Mouse (Mus musculus): ENCODE results near the gene 4930412O13Rik. TPM values are rescaled to one million over a fixed set of nuclear protein-coding genes. Genes with fewer than 3 reads are reported as not detected.

The 4930412O13Rik gene
- polyA plus RNA-seq, 1 experiment: not detected

DNA sequence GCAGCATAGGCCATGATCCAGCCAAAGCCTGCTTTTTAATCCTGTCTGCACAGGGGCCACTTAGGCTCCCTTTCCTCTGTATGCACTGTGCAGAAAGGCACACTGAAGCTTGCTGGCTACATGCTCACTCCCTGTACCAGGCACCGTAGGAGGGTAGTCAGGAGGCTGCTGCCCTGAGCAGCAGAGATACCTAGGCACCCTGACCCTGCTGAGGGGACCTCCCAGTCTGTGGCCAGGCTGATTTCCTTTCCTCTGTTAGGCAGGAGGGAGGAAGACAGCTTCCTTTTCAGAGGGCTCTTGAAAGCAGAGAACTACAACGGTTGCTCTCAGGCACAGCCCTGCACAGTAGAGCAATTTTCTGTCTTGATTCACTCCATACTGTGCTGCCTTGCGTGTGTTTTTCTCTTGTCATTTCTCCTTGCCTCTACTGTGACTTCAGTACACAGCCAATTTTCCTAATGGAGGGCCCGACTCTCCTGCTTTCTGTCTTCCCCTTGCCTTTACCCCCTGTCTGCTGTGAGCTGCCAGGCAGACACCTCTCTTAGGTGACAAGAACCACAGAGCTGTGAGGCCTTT is 9.8 kb upstream of the 4930412O13Rik start:
- Histone ChIP-seq H3K27me3 (ENCODE audit: control insufficient read depth, insufficient read depth, low read length) (no peaks in the 10 kb centered on the region; the same call in 1 of the 2 replicates), H3K27ac (ENCODE audit: insufficient read depth, low read length) (no peak overlapping the region), H3K4me1 (ENCODE audit: control insufficient read depth, insufficient read depth, low read length) (no peaks in the 10 kb centered on the region), H3K4me3 (replicated peaks; ENCODE audit: insufficient read depth, low read depth, low read length) (no peak overlapping the region)
- no peak for DNase-seq
- TF ChIP-seq CTCF (IDR thresholded peaks at IDR 0.05; ENCODE audit: borderline replicate concordance, insufficient read depth, low read depth, low read length): no peak
- WGBS: 67% methylated on average over 4 of the region's 4 CpGs

DNA sequence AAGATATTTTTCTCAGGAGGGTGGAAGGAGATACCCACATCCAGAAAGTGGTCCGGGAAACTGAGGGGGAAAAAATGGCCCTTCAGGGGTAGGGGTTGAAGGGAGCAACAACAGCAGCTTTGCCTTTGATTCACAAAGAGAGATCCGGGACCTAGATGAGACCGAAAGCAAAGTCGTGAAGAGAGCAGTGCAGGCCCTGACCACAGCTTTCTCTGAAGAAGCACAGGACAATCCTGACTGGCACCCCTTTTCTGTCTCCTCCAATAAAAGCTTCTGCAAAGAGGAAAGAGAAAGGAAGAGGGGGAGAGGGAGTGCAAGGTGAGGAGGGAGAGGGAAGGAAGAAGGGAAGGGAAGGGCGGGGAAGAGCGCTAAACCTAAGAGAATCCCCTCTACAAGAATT is 9.3 kb upstream of the 4930412O13Rik start:
- no peaks in the 10 kb centered on the region; the same call in 1 of the 2 replicates for H3K27me3 ChIP-seq (ENCODE audit: control insufficient read depth, insufficient read depth, low read length)

DNA sequence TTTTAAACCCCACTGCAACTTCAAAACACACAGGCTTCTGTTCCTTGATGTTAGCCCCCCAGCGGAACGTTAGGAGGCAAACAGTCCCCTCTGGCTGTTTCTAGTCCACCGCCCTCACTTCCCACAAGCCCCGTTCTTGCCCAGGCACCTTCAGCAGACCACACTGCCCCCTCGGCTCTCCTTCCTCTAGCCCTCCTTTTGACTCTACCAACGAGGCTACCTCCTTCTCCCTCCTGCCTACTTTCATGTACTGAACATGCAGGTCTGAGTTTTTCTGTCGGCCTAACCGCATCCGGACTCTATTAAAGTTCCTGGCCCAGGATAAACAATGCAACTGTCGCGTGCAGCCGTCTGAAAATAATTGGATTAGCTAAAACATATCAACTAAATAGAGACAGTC is 8.4 kb upstream of the 4930412O13Rik start:
- 20% methylated on average over 12 of the region's 12 CpGs for WGBS
- H3K27me3 ChIP-seq (ENCODE audit: control insufficient read depth, insufficient read depth, low read length): no peaks in the 10 kb centered on the region; the same call in 1 of the 2 replicates
- DNase-seq: no peak
- H3K4me3 ChIP-seq (replicated peaks; ENCODE audit: insufficient read depth, low read depth, low read length): no peak overlapping the region
- no peak for TF ChIP-seq POLR2A (IDR thresholded peaks at IDR 0.05; ENCODE audit: borderline replicate concordance, insufficient read depth, low read length)
- TF ChIP-seq CTCF (IDR thresholded peaks at IDR 0.05; ENCODE audit: borderline replicate concordance, insufficient read depth, low read depth, low read length): no peak
- no peak overlapping the region for H3K27ac ChIP-seq (ENCODE audit: insufficient read depth, low read length)
- no peaks in the 10 kb centered on the region for H3K4me1 ChIP-seq (ENCODE audit: control insufficient read depth, insufficient read depth, low read length)

More for the DNA sequence above, 9.3 kb upstream of the 4930412O13Rik start:
- H3K4me1 ChIP-seq (ENCODE audit: control insufficient read depth, insufficient read depth, low read length): no peaks in the 10 kb centered on the region
- H3K27ac ChIP-seq (ENCODE audit: insufficient read depth, low read length): no peak overlapping the region
- WGBS: 83% methylated on average over 6 of the region's 6 CpGs
- H3K4me3 ChIP-seq (replicated peaks; ENCODE audit: insufficient read depth, low read depth, low read length): no peak overlapping the region
- DNase-seq: no peak
- TF ChIP-seq CTCF (IDR thresholded peaks at IDR 0.05; ENCODE audit: borderline replicate concordance, insufficient read depth, low read depth, low read length) (no peak), POLR2A (IDR thresholded peaks at IDR 0.05; ENCODE audit: borderline replicate concordance, insufficient read depth, low read length) (no peak)

DNA sequence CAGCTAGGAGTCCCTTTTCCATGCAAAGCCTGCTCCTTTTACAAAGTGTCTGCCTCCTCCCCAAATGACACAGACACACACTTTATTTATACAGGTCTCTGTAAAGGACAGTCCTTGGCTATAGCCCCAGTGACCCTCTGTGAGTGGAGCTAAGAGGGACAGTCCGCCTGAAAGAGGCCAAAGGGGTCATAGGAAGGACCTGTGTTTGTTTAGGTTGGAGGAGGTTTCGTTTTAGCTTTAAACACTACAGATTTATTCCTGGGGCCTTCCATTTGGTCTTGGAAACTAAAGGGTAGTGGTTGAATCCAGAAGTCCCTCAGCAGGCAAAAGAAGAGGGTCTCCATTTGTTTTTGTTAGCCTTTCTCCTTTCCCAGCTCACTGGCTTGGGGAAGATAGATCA is 7.3 kb upstream of the 4930412O13Rik start:
- no peak overlapping the region for H3K4me3 ChIP-seq (replicated peaks; ENCODE audit: insufficient read depth, low read depth, low read length)
- no peaks in the 10 kb centered on the region for H3K4me1 ChIP-seq (ENCODE audit: control insufficient read depth, insufficient read depth, low read length)
- H3K27me3 ChIP-seq (ENCODE audit: control insufficient read depth, insufficient read depth, low read length): peaks cover 1% of the 10 kb centered on the region; the same call in 1 of the 2 replicates
- no peak overlapping the region for H3K27ac ChIP-seq (ENCODE audit: insufficient read depth, low read length)
- TF ChIP-seq CTCF (IDR thresholded peaks at IDR 0.05; ENCODE audit: borderline replicate concordance, insufficient read depth, low read depth, low read length): no peak
- TF ChIP-seq POLR2A (IDR thresholded peaks at IDR 0.05; ENCODE audit: borderline replicate concordance, insufficient read depth, low read length): no peak
- DNase-seq: no peak
- 88% methylated on average over 2 of the region's 2 CpGs for WGBS

DNA sequence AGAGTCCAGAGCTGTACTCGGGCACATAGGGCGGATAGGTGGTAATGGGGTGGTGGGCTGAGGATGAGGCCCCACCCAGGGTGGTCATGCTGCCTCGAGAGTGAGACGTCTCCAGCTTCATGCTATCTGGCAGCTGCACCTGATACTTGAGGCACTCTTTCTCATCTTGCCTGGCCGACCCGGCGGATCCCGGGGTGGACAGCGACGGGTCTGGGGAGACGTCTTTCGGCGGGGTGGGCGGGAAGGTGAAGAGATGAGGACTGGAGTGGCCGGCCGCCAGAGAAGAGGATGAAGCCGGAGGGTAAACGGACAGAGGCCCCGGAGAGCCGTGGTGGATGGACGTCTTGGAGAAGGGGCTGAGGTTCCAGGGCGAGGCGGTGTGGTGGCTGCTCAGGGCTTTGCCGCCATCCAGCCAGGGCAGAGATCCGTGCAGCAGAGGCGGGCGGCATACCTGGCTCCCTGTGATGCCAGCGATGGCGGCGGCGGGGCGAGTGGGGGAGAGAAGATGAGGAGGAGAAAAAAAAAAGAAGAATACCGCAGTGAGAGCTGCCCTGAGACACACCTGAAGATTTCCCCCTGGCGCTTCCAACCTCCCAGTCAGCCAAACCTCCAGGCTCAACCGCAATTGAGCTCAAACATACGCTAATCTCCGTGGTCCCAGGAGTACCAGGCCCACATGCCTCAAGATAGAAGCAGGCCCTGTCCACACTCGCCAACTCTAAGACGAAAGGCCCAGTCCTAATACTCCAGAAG is 6.4 kb upstream of the 4930412O13Rik start:
- Histone ChIP-seq H3K27ac (ENCODE audit: insufficient read depth, low read length) (no peak overlapping the region), H3K4me3 (replicated peaks; ENCODE audit: insufficient read depth, low read depth, low read length) (no peak overlapping the region)

DNA sequence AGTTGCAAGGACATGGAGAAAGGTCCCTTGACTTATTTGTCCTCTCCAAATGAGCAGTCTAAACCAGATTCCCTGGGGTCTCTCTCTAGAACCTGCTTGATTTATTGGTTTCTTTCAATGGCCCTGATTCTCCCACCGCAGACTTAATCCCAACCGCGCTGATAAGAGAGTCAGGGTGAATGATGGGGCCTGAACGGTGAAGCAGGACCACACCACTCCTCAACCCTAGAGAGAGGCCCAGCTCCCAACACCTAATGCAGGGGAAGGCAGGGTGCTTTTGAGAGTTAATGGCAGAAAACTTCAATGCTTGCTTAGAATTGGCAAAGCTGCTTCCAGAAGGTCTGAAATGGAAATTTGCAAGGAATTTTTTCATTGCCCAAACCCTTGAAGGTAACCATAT is 5.8 kb upstream of the 4930412O13Rik start:
- WGBS: 57% methylated on average over 4 of the region's 4 CpGs
- no peak for TF ChIP-seq CTCF (IDR thresholded peaks at IDR 0.05; ENCODE audit: borderline replicate concordance, insufficient read depth, low read depth, low read length)
- no peak for TF ChIP-seq POLR2A (IDR thresholded peaks at IDR 0.05; ENCODE audit: borderline replicate concordance, insufficient read depth, low read length)
- no peak overlapping the region for H3K27ac ChIP-seq (ENCODE audit: insufficient read depth, low read length)
- no peak overlapping the region for H3K4me3 ChIP-seq (replicated peaks; ENCODE audit: insufficient read depth, low read depth, low read length)
- peaks cover 7% of the 10 kb centered on the region; the same call in 1 of the 2 replicates for H3K27me3 ChIP-seq (ENCODE audit: control insufficient read depth, insufficient read depth, low read length)
- H3K4me1 ChIP-seq (ENCODE audit: control insufficient read depth, insufficient read depth, low read length): no peaks in the 10 kb centered on the region; the same call in 1 of the 2 replicates
- no peak for DNase-seq

More for the DNA sequence above, 6.4 kb upstream of the 4930412O13Rik start:
- WGBS: 22% methylated on average over 38 of the region's 39 CpGs
- TF ChIP-seq POLR2A (IDR thresholded peaks at IDR 0.05; ENCODE audit: borderline replicate concordance, insufficient read depth, low read length): no peak
- TF ChIP-seq CTCF (IDR thresholded peaks at IDR 0.05; ENCODE audit: borderline replicate concordance, insufficient read depth, low read depth, low read length): no peak
- Histone ChIP-seq H3K27me3 (ENCODE audit: control insufficient read depth, insufficient read depth, low read length) (peaks cover 7% of the 10 kb centered on the region; the same call in 1 of the 2 replicates), H3K4me1 (ENCODE audit: control insufficient read depth, insufficient read depth, low read length) (no peaks in the 10 kb centered on the region; the same call in 1 of the 2 replicates)
- no peak for DNase-seq

DNA sequence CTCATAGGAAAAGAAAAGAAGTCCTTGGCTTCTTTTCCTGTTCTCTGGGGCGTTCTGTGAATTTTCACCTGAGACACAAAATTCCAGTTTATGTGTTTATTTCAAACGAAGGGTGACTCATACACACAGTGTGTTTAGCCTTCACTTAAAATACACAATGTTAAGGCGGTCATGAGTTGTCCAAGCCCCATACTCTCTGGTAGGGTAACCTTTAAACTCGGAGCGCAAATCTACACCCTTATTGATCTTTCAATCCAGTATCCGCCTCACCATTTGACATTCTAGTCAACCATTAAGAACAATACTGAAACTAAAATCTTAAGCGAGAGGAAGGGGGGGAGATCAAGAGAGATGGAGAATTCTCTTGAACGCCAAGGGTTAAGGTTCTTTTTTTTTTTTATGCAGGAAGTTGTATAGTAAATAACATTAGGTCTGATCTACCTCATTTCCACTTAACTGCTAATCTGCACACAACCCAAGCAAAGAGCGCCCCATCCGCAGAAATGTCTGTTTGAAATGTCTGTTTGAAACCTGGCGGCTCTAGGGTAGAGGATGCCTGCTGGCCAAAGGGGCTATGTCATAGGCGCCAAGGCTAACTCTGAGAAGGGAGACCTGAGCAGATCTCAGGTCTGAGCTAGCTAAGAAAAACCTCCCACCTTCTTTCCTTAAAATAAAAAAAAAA is 5.2 kb upstream of the 4930412O13Rik start:
- Histone ChIP-seq H3K27ac (ENCODE audit: insufficient read depth, low read length) (no peak overlapping the region), H3K4me3 (replicated peaks; ENCODE audit: insufficient read depth, low read depth, low read length) (no peak overlapping the region), H3K4me1 (ENCODE audit: control insufficient read depth, insufficient read depth, low read length) (no peaks in the 10 kb centered on the region; the same call in 1 of the 2 replicates), H3K27me3 (ENCODE audit: control insufficient read depth, insufficient read depth, low read length) (peaks cover 8% of the 10 kb centered on the region; the same call in 1 of the 2 replicates)
- no peak for TF ChIP-seq POLR2A (IDR thresholded peaks at IDR 0.05; ENCODE audit: borderline replicate concordance, insufficient read depth, low read length)
- no peak for TF ChIP-seq CTCF (IDR thresholded peaks at IDR 0.05; ENCODE audit: borderline replicate concordance, insufficient read depth, low read depth, low read length)
- WGBS: 76% methylated on average over 12 of the region's 12 CpGs
- DNase-seq: no peak

Measured in cerebellum, adult 2 months (tissue).